Mouse (Mus musculus) hindbrain, embryonic 16.5 days (tissue): ENCODE data around the gene Rpf1. TPM values are rescaled to one million over a fixed set of nuclear protein-coding genes. Genes with fewer than 3 reads are reported as not detected.

ENCODE experiments used
- ATAC-seq: fragments of 200-750 bp; cut with Nextera tagmentation; 2 replicates; pipeline ENCODE4 v1.8.0; 2017; ENCODE audit warnings: moderate TSS enrichment, moderate library complexity
- H3K27ac ChIP-seq: fragments of 300-500 bp; sonication (generic); 2 replicates; pipeline ENCODE4 v1.5.1; 2014; ENCODE audit warnings: low read depth, mild to moderate bottlenecking, control low read depth, low read length, moderate library complexity
- H3K27me3 ChIP-seq: fragments of 300-500 bp; sonication (generic); replicated peaks from 2 replicates; pipeline ENCODE4 v1.6.1; 2014; ENCODE audit warnings: low read length; ENCODE audit not compliant: control insufficient read depth, insufficient read depth
- H3K36me3 ChIP-seq: fragments of 300-500 bp; sonication (generic); 2 replicates; pipeline ENCODE4 v1.6.1; 2014; ENCODE audit warnings: mild to moderate bottlenecking, low read length, moderate library complexity, mixed read lengths; ENCODE audit not compliant: control insufficient read depth, insufficient read depth
- H3K4me1 ChIP-seq: fragments of 300-500 bp; sonication (generic); 2 replicates; pipeline ENCODE4 v1.6.1; 2014; ENCODE audit warnings: low read depth, low read length; ENCODE audit not compliant: control insufficient read depth, insufficient read depth
- H3K4me2 ChIP-seq: fragments of 300-500 bp; sonication (generic); 2 replicates; pipeline ENCODE4 v1.6.1; 2014; ENCODE audit warnings: mild to moderate bottlenecking, low read length, control low read depth, moderate library complexity
- H3K4me3 ChIP-seq: fragments of 300-500 bp; sonication (generic); 2 replicates; pipeline ENCODE4 v1.5.1; 2014; ENCODE audit warnings: mild to moderate bottlenecking, low read length, control low read depth, moderate library complexity
- H3K9ac ChIP-seq: fragments of 300-500 bp; sonication (generic); 2 replicates; pipeline ENCODE4 v1.6.1; 2014; ENCODE audit warnings: low read depth, mild to moderate bottlenecking, control low read depth, low read length, moderate library complexity
- H3K9me3 ChIP-seq: fragments of 300-500 bp; sonication (generic); 2 replicates; pipeline ENCODE4 v1.6.1; 2014; ENCODE audit warnings: mild to moderate bottlenecking, low read length, moderate library complexity; ENCODE audit not compliant: control insufficient read depth
- WGBS: fragments of 180-500 bp; shearing (Covaris S2); extraction: QIAGEN DNeasy Blood & Tissue Kit; methylation state at CpG from one replicate; pipeline ENCODE4 v1.1.7; 2014; 5-methylcytosine and 5-hydroxymethylcytosine counted together
- polyA plus RNA-seq: library from polyadenylated mRNA; unstranded; fragments of >200 nt; fragmentation: Nextera tagmentation; extraction: Ambion mirVana; gene quantifications from 2 replicates; pipeline ENCODE4 v1.2.1, GENCODE M21; 2015

The Rpf1 gene
- 31.5 and 32.5 TPM in 2 replicates for polyA plus RNA-seq

- Histone ChIP-seq H3K9me3 (no peaks in the 10 kb centered on the region), H3K27me3 (no peaks in the 10 kb centered on the region), H3K9ac (peak within 1 kb of the TSS; percentile 86), H3K4me2 (peak within 1 kb of the TSS; percentile 58), H3K4me1 (peaks cover 2% of the 10 kb centered on the region; the same call in 1 of the 2 replicates), H3K4me3 (peak within 1 kb of the TSS; percentile 84), H3K36me3 (peaks cover 10% of the 10 kb centered on the region), H3K27ac (peak within 1 kb of the TSS; percentile 98)
- under 1% methylated on average over 56 of the region's 82 CpGs for WGBS
- peak; percentile 98 for ATAC-seq
Observed at GRCm38 (mm10) chr3:146520798-146521651, at the start of gene Rpf1. Gene Rpf1, minus strand, starts transcription at chr3:146521429.

GRCm38 (mm10) chr3:146570939-146571338 is 49.7 kb upstream of the Rpf1 start:
- H3K4me3 ChIP-seq, result no peak overlapping the region
- H3K4me1 ChIP-seq, result no peaks in the 10 kb centered on the region
- H3K27me3 ChIP-seq, result no peaks in the 10 kb centered on the region
- H3K27ac ChIP-seq, result no peak overlapping the region
- no peak for ATAC-seq
- WGBS, result 71% methylated on average over 6 of the region's 6 CpGs
- H3K9ac ChIP-seq, result no peak overlapping the region
- no peak overlapping the region for H3K4me2 ChIP-seq
- H3K9me3 ChIP-seq, result no peaks in the 10 kb centered on the region
- no peaks in the 10 kb centered on the region for H3K36me3 ChIP-seq

- Histone ChIP-seq H3K36me3 (no peaks in the 10 kb centered on the region), H3K4me2 (no peak within 1 kb of the TSS), H3K4me3 (no peak within 1 kb of the TSS), H3K9me3 (no peaks in the 10 kb centered on the region), H3K9ac (no peak within 1 kb of the TSS), H3K27ac (no peak within 1 kb of the TSS), H3K4me1 (no peaks in the 10 kb centered on the region), H3K27me3 (no peaks in the 10 kb centered on the region)
- no peak for ATAC-seq
- 80% methylated on average over 10 of the region's 10 CpGs for WGBS
Observed at GRCm38 (mm10) chr3:146570148-146570782, 49.0 kb upstream of the Rpf1 start, which contains the start of gene Uox. Gene Uox, plus strand, starts transcription at chr3:146570426.

- Histone ChIP-seq H3K27ac (no peak overlapping the region), H3K4me1 (no peaks in the 10 kb centered on the region), H3K9me3 (no peaks in the 10 kb centered on the region), H3K4me2 (no peak overlapping the region), H3K4me3 (no peak overlapping the region), H3K36me3 (no peaks in the 10 kb centered on the region), H3K27me3 (no peaks in the 10 kb centered on the region), H3K9ac (no peak overlapping the region)
- WGBS, result 96% methylated on average over 3 of the region's 3 CpGs
- ATAC-seq, result no peak
Observed at GRCm38 (mm10) chr3:146569594-146569993, 48.4 kb upstream of the Rpf1 start.

- WGBS, result 79% methylated on average over 9 of the region's 9 CpGs
- H3K4me1 ChIP-seq, result no peaks in the 10 kb centered on the region
- H3K27me3 ChIP-seq, result no peaks in the 10 kb centered on the region
- H3K9ac ChIP-seq, result no peak overlapping the region
- no peak overlapping the region for H3K4me2 ChIP-seq
- H3K36me3 ChIP-seq, result no peaks in the 10 kb centered on the region
- H3K27ac ChIP-seq, result no peak overlapping the region
- ATAC-seq, result no peak
- no peak overlapping the region for H3K4me3 ChIP-seq
- no peaks in the 10 kb centered on the region for H3K9me3 ChIP-seq
Observed at GRCm38 (mm10) chr3:146567884-146568530, 46.8 kb upstream of the Rpf1 start.

GRCm38 (mm10) chr3:146567366-146567765 is 46.1 kb upstream of the Rpf1 start:
- Histone ChIP-seq H3K9me3 (no peaks in the 10 kb centered on the region), H3K4me1 (no peaks in the 10 kb centered on the region), H3K9ac (no peak overlapping the region), H3K27ac (no peak overlapping the region), H3K4me2 (no peak overlapping the region), H3K36me3 (no peaks in the 10 kb centered on the region), H3K27me3 (no peaks in the 10 kb centered on the region), H3K4me3 (no peak overlapping the region)
- 82% methylated on average over 7 of the region's 7 CpGs for WGBS
- ATAC-seq, result no peak

GRCm38 (mm10) chr3:146565065-146565411 is 43.8 kb upstream of the Rpf1 start:
- Histone ChIP-seq H3K4me3 (no peak overlapping the region), H3K4me2 (no peak overlapping the region), H3K4me1 (no peaks in the 10 kb centered on the region), H3K36me3 (no peaks in the 10 kb centered on the region), H3K9ac (no peak overlapping the region), H3K9me3 (no peaks in the 10 kb centered on the region), H3K27ac (no peak overlapping the region), H3K27me3 (no peaks in the 10 kb centered on the region)
- ATAC-seq, result no peak
- 85% methylated on average over 1 of the region's 1 CpGs for WGBS

GRCm38 (mm10) chr3:146564268-146565064 is 43.2 kb upstream of the Rpf1 start:
- no peak overlapping the region for H3K27ac ChIP-seq
- no peaks in the 10 kb centered on the region for H3K27me3 ChIP-seq

More at GRCm38 (mm10) chr3:146564268-146565064, 43.2 kb upstream of the Rpf1 start:
- Histone ChIP-seq H3K9me3 (no peaks in the 10 kb centered on the region), H3K9ac (no peak overlapping the region), H3K4me2 (peak overlapping the region; percentile 26; the same call in 1 of the 2 replicates), H3K4me3 (no peak overlapping the region), H3K4me1 (no peaks in the 10 kb centered on the region), H3K36me3 (no peaks in the 10 kb centered on the region)
- WGBS, result 27% methylated on average over 14 of the region's 14 CpGs
- ATAC-seq, result peak; percentile 46
